Mouse (Mus musculus) ES-Bruce4 (cell line): ENCODE data around the gene Hand1. TPM values are rescaled to one million over a fixed set of nuclear protein-coding genes. Genes with fewer than 3 reads are reported as not detected.

Experiments
- H3K27ac ChIP-seq: 2 replicates; pipeline ENCODE4 v1.5.1; 2012; ENCODE audit warnings: low read length, inconsistent platforms; ENCODE audit not compliant: insufficient read depth
- H3K27me3 ChIP-seq: 2 replicates; pipeline ENCODE4 v1.6.1; 2012; ENCODE audit warnings: mild to moderate bottlenecking, low read length, inconsistent platforms; ENCODE audit not compliant: control insufficient read depth, poor library complexity, insufficient read depth, severe bottlenecking
- H3K36me3 ChIP-seq: 2 replicates; pipeline ENCODE4 v1.6.1; 2012; ENCODE audit warnings: inconsistent platforms, mild to moderate bottlenecking, low read length, moderate library complexity; ENCODE audit not compliant: control insufficient read depth, poor library complexity, insufficient read depth, severe bottlenecking
- H3K4me1 ChIP-seq: one replicate; pipeline ENCODE4 v1.8.1; 2011; ENCODE audit warnings: low read length; ENCODE audit not compliant: control insufficient read depth, insufficient read depth
- H3K4me3 ChIP-seq: 2 replicates; pipeline ENCODE4 v1.5.1; 2011; ENCODE audit warnings: low read depth, mild to moderate bottlenecking, low read length
- H3K9ac ChIP-seq: 2 replicates; pipeline ENCODE4 v1.6.1; 2012; ENCODE audit warnings: low read depth, mild to moderate bottlenecking, inconsistent platforms; ENCODE audit not compliant: poor library complexity, severe bottlenecking
- H3K9me3 ChIP-seq: replicated peaks from 2 replicates; pipeline ENCODE4 v1.6.1; 2012; ENCODE audit warnings: mild to moderate bottlenecking, low read length, inconsistent platforms; ENCODE audit not compliant: control insufficient read depth, poor library complexity, insufficient read depth, severe bottlenecking
- CTCF ChIP-seq: IDR thresholded peaks from one replicate; pipeline ENCODE4 v1.8.1; 2011; ENCODE audit warnings: low read depth, low read length
- EP300 ChIP-seq: IDR thresholded peaks from 2 replicates; pipeline ENCODE4 v1.6.1; 2011; ENCODE audit warnings: low read depth, low read length; ENCODE audit not compliant: insufficient read depth
- POLR2A ChIP-seq: IDR thresholded peaks from one replicate; pipeline ENCODE4 v1.8.1; 2011; ENCODE audit warnings: low read length; ENCODE audit not compliant: insufficient read depth
- polyA plus RNA-seq: library from polyadenylated mRNA; stranded (reverse); fragments of >200 nt; gene quantifications from 2 replicates; pipeline ENCODE4 v1.2.4, GENCODE M21; 2011; ENCODE audit warnings: low read depth; ENCODE audit not compliant: missing spikeins, insufficient read depth, insufficient read length

The Hand1 gene
- polyA plus RNA-seq, 1 experiment: 3.7 TPM

DNA sequence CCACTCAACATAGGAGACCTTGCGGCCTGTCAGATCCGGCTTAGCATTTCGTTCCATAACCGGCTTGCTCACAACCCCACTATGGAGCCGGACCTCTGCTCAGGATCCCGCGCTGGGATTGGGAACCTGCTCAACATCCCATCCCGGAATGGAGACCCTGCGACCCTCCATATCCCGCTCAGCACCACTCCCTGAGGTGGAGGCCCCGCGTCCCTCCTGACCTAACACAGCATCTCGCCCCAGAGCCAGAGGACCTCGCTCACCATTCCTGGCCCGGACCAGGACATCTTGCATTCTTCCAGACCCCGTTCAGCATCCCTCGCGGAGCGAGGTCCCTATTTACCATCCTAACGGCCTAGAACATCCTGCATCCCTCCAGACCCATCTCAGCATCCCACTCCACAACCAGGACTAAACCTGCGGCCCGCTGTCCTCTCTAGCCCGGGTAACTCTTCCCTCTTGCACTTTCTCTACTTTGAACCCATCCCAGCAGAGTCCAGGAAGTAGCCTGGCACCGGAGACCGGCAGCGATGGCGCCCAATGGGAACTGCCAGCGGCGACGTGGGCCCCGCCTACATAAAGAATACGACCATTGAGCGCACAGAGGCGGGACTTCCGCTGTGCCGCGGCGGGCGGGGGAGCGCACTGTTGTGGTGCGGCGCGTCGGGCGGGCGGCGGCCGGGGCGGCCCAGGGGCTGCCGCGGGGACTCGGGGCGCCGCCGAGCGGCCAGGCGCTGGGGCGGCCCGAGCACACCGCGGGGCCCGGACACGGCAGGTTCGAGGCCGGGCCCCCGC is 31.4 kb downstream of the Hand1 start, which contains the start of gene Sap30l:
TSS of gene Sap30l (plus strand) at position 667 of the 795 bp plus-strand sequence.
- H3K9ac ChIP-seq: peak within 1 kb of the TSS; percentile 91
- no peak for TF ChIP-seq CTCF
- H3K27me3 ChIP-seq: no peaks in the 10 kb centered on the region; the same call in 1 of the 2 replicates
- H3K27ac ChIP-seq: peak within 1 kb of the TSS; percentile 46
- no peaks in the 10 kb centered on the region for H3K4me1 ChIP-seq
- H3K36me3 ChIP-seq: no peaks in the 10 kb centered on the region
- no peaks in the 10 kb centered on the region for H3K9me3 ChIP-seq
- peak within 1 kb of the TSS; percentile 93 for H3K4me3 ChIP-seq

DNA sequence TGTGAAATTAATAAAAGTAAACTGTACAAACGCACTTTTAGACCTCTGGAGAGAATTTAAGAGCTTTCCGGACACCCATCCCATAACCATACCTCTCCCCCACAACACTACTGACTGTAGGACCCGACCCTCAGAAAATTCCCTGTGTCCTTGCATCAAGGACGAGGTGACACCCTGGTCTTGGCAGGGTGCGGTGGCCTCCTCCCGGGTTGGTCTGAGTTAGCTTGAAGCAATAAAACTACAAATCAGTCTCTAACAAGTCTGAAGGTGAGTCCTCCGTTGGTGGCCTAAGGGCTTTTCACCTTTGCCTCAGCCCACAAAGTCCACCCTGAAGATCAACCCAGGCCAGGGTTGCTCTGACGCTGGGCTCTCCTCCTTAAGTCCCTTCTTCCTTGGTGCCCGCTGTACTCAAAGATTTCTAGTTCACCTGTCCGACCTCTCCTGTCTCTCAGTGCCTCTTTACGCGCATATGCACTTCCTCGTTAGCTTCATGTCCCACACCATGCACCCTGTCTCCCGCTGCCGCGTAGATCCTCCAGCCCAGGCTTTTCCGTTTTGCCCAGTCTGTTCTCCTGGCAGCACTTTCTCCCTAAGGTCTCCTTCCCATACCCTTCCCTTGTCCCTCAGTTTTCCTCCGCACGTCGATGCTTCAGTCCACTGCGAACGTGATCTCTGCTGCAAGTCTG is 32.2 kb downstream of the Hand1 start:
- peak overlapping the region; percentile 55 for H3K9ac ChIP-seq
- H3K4me3 ChIP-seq: peak overlapping the region; percentile 93
- no peaks in the 10 kb centered on the region for H3K36me3 ChIP-seq
- H3K27ac ChIP-seq: no peak overlapping the region
- no peaks in the 10 kb centered on the region for H3K4me1 ChIP-seq
- no peaks in the 10 kb centered on the region; the same call in 1 of the 2 replicates for H3K27me3 ChIP-seq
- no peaks in the 10 kb centered on the region for H3K9me3 ChIP-seq
- TF ChIP-seq CTCF: no peak
- TF ChIP-seq EP300: no peak
- TF ChIP-seq POLR2A: no peak

DNA sequence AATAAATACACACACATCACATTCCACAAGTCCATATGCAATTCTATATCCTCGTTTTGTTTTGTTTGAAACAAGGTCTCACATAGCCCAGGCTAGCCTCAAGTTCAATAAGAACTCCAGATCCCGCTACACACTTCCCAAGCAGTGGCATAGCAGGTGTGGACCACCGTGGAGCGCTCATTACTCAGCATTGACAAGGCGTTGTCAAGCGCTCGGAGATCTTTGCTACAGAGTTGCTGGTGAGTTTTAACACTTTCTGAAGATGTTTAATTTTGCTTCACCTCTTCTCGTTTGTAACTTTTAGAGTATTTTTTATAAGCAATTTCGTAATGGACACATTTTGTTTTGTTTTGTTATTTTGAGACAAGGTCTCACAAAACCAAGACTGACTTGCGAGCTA is 33.2 kb downstream of the Hand1 start:
- H3K4me1 ChIP-seq: no peaks in the 10 kb centered on the region
- no peaks in the 10 kb centered on the region for H3K36me3 ChIP-seq
- H3K27me3 ChIP-seq: no peaks in the 10 kb centered on the region; the same call in 1 of the 2 replicates
- H3K9me3 ChIP-seq: no peaks in the 10 kb centered on the region
- H3K27ac ChIP-seq: no peak overlapping the region
- H3K4me3 ChIP-seq: no peak overlapping the region
- TF ChIP-seq EP300 (no peak), POLR2A (no peak), CTCF (no peak)
- no peak overlapping the region for H3K9ac ChIP-seq

DNA sequence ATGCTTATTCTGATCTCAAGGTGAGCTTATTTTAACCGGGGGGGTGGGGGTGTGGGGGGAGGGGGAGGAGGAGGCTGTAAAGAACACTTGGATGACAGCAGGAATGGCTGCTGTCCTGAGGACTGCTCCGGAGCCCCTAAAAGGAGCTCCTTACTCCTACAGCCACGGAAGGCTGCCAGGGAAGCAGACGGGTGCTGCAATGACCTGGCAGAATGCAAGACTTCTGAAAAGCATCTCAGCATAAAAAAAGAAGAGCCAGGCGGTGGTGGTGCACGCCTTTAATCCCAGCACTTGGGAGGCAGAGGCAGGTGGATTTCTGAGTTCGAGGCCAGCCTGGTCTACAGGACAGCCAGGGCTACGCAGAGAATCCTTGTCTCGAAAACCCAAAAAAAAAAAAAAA is 34.8 kb downstream of the Hand1 start:
- Histone ChIP-seq H3K27me3 (peaks cover 2% of the 10 kb centered on the region; the same call in 1 of the 2 replicates), H3K36me3 (no peaks in the 10 kb centered on the region), H3K9me3 (no peaks in the 10 kb centered on the region), H3K4me3 (no peak overlapping the region), H3K9ac (no peak overlapping the region), H3K4me1 (no peaks in the 10 kb centered on the region), H3K27ac (no peak overlapping the region)
- TF ChIP-seq EP300 (no peak), CTCF (no peak), POLR2A (no peak)

DNA sequence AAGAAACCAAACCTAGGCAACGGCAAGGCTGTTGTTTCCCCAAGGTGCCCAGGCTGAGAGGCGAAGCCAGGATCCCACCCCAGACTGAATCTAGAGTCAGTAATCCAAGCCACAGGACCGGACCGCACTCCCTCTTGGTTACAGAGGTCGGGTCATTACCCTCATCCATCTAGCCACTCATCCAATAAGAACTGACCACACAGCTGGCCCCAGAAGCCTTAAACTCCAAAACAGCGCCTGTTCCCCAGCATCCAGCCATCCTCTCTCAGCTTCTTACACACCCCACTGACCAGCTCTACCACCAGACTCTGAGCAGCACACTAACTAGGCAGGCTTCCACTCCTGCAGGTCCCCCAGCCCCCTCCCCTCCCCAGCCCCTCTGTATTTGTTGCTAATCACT is 37.5 kb downstream of the Hand1 start:
- Histone ChIP-seq H3K9ac (no peak overlapping the region), H3K4me1 (no peaks in the 10 kb centered on the region), H3K27me3 (0 out of 2 replicates have a peak, but pooled peaks cover 2% of the 10 kb centered on the region), H3K36me3 (no peaks in the 10 kb centered on the region), H3K4me3 (no peak overlapping the region), H3K27ac (no peak overlapping the region), H3K9me3 (no peaks in the 10 kb centered on the region)
- TF ChIP-seq POLR2A (no peak), CTCF (no peak), EP300 (no peak)
